Mouse (Mus musculus) spleen, adult 12 weeks (tissue): ENCODE measurements around the gene Tmprss11b.
"Not testable (repeated sequence)": the region's sequence is repeated elsewhere in the genome, so short reads cannot be mapped to it uniquely, and the experiment has no call there.

Source experiments
- DNase-seq: peaks from one replicate; pipeline ENCODE4 v3.0.0; 2022; ENCODE audit warnings: low spot score

Gene Tmprss11b

GRCm38 (mm10) chr5:86676262-86676661 lies at the start of gene Tmprss11b:
Gene Tmprss11b, minus strand, starts transcription at chr5:86676362.
- DNase-seq, result no peak

DNA sequence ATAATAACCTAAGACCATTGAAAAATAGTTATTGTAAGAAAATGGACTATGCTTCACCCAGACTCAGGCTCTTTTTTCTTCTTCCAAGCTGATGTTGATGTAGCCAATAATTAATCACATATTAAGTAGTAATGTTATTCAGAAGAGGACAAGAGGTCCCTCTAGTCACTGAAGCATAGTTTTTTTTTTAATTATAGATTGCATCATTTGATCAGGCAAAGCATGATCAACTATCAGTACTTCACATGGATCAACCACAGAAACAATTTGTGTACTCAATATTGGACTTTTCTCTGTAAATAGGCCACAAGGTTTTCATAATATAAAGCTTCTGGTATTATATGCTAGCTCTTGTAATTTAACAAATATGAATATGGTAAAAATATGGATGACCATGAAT lies 48.9 kb upstream of the Tmprss11b start:
- DNase-seq, result no peak

DNA sequence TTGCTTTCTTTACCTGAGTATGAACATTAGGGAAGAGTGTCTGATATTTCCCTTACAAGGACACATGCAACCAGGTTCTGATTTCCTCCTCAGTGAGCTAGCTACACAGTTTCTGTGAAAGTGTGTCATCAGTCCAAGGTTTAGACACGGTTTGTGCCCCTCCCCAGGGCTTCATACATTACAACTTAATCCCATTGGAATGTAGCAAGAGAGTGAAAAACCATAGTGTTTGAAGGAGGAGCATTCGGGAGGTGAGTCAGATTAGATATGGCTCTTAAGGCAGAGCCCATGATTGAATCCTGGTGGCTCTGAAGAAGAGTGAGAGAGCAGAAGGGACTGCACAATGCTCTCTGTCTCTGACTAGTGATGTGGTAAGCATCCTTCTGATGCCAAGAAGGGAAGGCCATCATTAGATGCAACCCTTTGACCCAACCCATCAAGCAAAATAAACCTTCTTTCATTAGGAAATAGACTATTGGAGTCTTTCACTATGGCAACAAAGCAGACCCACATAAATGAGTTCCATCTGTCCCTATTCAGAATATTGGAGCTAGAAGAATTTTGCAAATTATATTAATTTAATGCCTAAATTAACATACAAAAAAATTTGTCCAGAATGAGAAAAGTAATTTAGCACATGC lies 46.8 kb upstream of the Tmprss11b start:
- DNase-seq, result no peak

- no peak for DNase-seq
Measured at GRCm38 (mm10) chr5:86714967-86715366, 38.8 kb upstream of the Tmprss11b start.

GRCm38 (mm10) chr5:86704923-86705322 lies 28.8 kb upstream of the Tmprss11b start:
- DNase-seq, result no peak

GRCm38 (mm10) chr5:86684667-86685066 lies 8.5 kb upstream of the Tmprss11b start:
- no peak for DNase-seq

GRCm38 (mm10) chr5:86649185-86649584 lies 27.0 kb downstream of the Tmprss11b start:
- DNase-seq, result not testable (repeated sequence)

- no peak for DNase-seq
Measured at GRCm38 (mm10) chr5:86640795-86641194, 35.4 kb downstream of the Tmprss11b start.

DNA sequence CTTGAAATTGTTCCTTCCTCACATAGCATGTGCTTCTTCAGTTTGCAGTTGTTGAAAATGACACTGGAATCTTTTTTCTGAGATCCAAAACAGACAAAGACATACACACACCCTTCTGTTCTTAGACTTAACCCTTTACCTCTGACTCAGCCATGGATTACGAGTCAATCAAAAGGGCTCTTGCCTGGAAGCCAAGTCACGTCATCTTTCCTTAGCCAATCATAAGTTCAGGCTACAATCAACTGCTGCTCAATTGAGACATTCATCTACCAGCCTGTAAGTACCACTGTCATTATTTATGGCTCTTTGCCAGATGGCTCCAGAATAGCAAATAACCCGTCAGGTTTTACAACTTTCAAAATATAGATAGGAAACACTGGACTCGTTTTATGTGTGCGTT lies 43.8 kb downstream of the Tmprss11b start, which contains the start of gene Tmprss11f:
TSS of gene Tmprss11f (minus strand) at position 101 of the 400 bp plus-strand sequence.
- no peak for DNase-seq

- no peak for DNase-seq
Measured at GRCm38 (mm10) chr5:86630700-86631099, 45.5 kb downstream of the Tmprss11b start.

DNA sequence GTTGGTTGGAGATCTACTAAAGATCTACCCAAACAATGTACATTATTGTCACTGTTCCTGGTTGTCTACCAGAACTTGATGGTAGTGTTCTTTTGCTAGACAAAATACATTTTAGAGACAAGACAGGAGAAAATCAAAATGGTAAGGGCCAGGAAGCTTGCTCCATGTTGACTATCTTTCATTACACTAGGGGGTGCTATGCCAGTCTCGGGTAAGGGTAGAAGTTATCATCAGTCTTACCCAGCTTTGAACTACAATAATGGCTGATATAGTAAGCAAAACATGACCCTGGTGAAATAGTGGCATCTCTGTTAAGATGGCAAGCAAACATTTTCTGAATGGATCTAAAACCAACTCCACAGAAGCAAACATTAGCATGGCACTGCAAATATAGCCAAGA lies 54.4 kb downstream of the Tmprss11b start:
- no peak for DNase-seq
